Mouse (Mus musculus): Measurements from ENCODE around the gene Clic1. TPM values are rescaled to one million over a fixed set of nuclear protein-coding genes. Genes with fewer than 3 reads are reported as not detected.
"Not testable (repeated sequence)": the region's sequence is repeated elsewhere in the genome, so short reads cannot be mapped to it uniquely, and the experiment has no call there.

The Clic1 gene
- 23.8 and 24.7 TPM in 2 replicates for polyA plus RNA-seq (2014; fragmentation: Nextera tagmentation; extraction: Ambion mirVana)

GRCm38 (mm10) chr17:35049561-35050016, at the start of gene Clic1:
Clic1 (plus strand) TSS chr17:35049966.
- H3K4me1 ChIP-seq (replicated peaks; ENCODE audit: control insufficient read depth, insufficient read depth, low read length), result peaks cover 27% of the 10 kb centered on the region
- peak within 1 kb of the TSS; percentile 62 for H3K9ac ChIP-seq
- H3K9me3 ChIP-seq (ENCODE audit: control insufficient read depth, low read length), result no peaks in the 10 kb centered on the region
- H3K27ac ChIP-seq, result peak within 1 kb of the TSS; percentile 88
- WGBS, result 5% methylated on average over 11 of the region's 11 CpGs
- no peaks in the 10 kb centered on the region for H3K27me3 ChIP-seq (ENCODE audit: control insufficient read depth, insufficient read depth, low read length)
- DNase-seq (ENCODE audit: low spot score), result peak; percentile 65
- H3K4me3 ChIP-seq (replicated peaks; ENCODE audit: low read length), result peak within 1 kb of the TSS; percentile 39
- peak within 1 kb of the TSS; percentile 59 for H3K4me2 ChIP-seq (replicated peaks)
- H3K36me3 ChIP-seq (replicated peaks; ENCODE audit: control insufficient read depth, insufficient read depth), result 0 out of 2 replicates have a peak, but pooled peaks cover 10% of the 10 kb centered on the region
- ATAC-seq (ENCODE audit: low FRiP score), result peak; percentile 1; the same call in 1 of the 2 replicates

- Histone ChIP-seq H3K4me1 (replicated peaks; ENCODE audit: control insufficient read depth, insufficient read depth, low read length) (peaks cover 17% of the 10 kb centered on the region), H3K9me3 (ENCODE audit: control insufficient read depth, low read length) (no peaks in the 10 kb centered on the region), H3K36me3 (replicated peaks; ENCODE audit: control insufficient read depth, insufficient read depth) (peaks cover 18% of the 10 kb centered on the region), H3K27me3 (ENCODE audit: control insufficient read depth, insufficient read depth, low read length) (no peaks in the 10 kb centered on the region), H3K9ac (peak within 1 kb of the TSS; percentile 92), H3K27ac (peak within 1 kb of the TSS; percentile 96), H3K4me3 (replicated peaks; ENCODE audit: low read length) (peak within 1 kb of the TSS; percentile 92), H3K4me2 (replicated peaks) (peak within 1 kb of the TSS; percentile 100)
- under 1% methylated on average over 66 of the region's 83 CpGs for WGBS
- peak; percentile 81 for DNase-seq (ENCODE audit: low spot score)
- ATAC-seq (ENCODE audit: low FRiP score), result peak; percentile 88
Measured at GRCm38 (mm10) chr17:35000717-35001451, 48.9 kb upstream of the Clic1 start, which contains the start of gene Vars. Vars (plus strand) TSS chr17:35000987.

GRCm38 (mm10) chr17:35001452-35002152, 48.2 kb upstream of the Clic1 start:
- peaks cover 23% of the 10 kb centered on the region for H3K36me3 ChIP-seq (replicated peaks; ENCODE audit: control insufficient read depth, insufficient read depth)
- ATAC-seq (ENCODE audit: low FRiP score) (no peak; the same call in 1 of the 2 replicates), DNase-seq (ENCODE audit: low spot score) (peak; percentile 25)
- H3K9ac ChIP-seq, result peak overlapping the region; percentile 92
- peak overlapping the region; percentile 92 for H3K4me3 ChIP-seq (replicated peaks; ENCODE audit: low read length)
- H3K27ac ChIP-seq, result peak overlapping the region; percentile 96
- H3K9me3 ChIP-seq (ENCODE audit: control insufficient read depth, low read length), result no peaks in the 10 kb centered on the region
- under 1% methylated on average over 35 of the region's 35 CpGs for WGBS
- H3K4me2 ChIP-seq (replicated peaks), result peak overlapping the region; percentile 100
- peaks cover 17% of the 10 kb centered on the region for H3K4me1 ChIP-seq (replicated peaks; ENCODE audit: control insufficient read depth, insufficient read depth, low read length)
- no peaks in the 10 kb centered on the region for H3K27me3 ChIP-seq (ENCODE audit: control insufficient read depth, insufficient read depth, low read length)

GRCm38 (mm10) chr17:35002153-35002865, 47.5 kb upstream of the Clic1 start:
- no peak for ATAC-seq (ENCODE audit: low FRiP score)
- no peak for DNase-seq (ENCODE audit: low spot score)
- Histone ChIP-seq H3K27ac (no peak overlapping the region), H3K27me3 (ENCODE audit: control insufficient read depth, insufficient read depth, low read length) (no peaks in the 10 kb centered on the region), H3K36me3 (replicated peaks; ENCODE audit: control insufficient read depth, insufficient read depth) (peaks cover 30% of the 10 kb centered on the region), H3K4me3 (replicated peaks; ENCODE audit: low read length) (peak overlapping the region; percentile 92), H3K4me2 (replicated peaks) (peak overlapping the region; percentile 100), H3K9me3 (ENCODE audit: control insufficient read depth, low read length) (no peaks in the 10 kb centered on the region), H3K9ac (peak overlapping the region; percentile 92), H3K4me1 (replicated peaks; ENCODE audit: control insufficient read depth, insufficient read depth, low read length) (peaks cover 17% of the 10 kb centered on the region)
- 14% methylated on average over 12 of the region's 12 CpGs for WGBS

GRCm38 (mm10) chr17:35003022-35003838, 46.5 kb upstream of the Clic1 start:
- no peak overlapping the region for H3K4me3 ChIP-seq (replicated peaks; ENCODE audit: low read length)
- no peaks in the 10 kb centered on the region for H3K27me3 ChIP-seq (ENCODE audit: control insufficient read depth, insufficient read depth, low read length)
- peaks cover 39% of the 10 kb centered on the region for H3K36me3 ChIP-seq (replicated peaks; ENCODE audit: control insufficient read depth, insufficient read depth)
- no peaks in the 10 kb centered on the region for H3K9me3 ChIP-seq (ENCODE audit: control insufficient read depth, low read length)
- no peak for DNase-seq (ENCODE audit: low spot score)
- no peak for ATAC-seq (ENCODE audit: low FRiP score)
- H3K4me2 ChIP-seq (replicated peaks), result peak overlapping the region; percentile 100
- peak overlapping the region; percentile 92; the same call in 1 of the 2 replicates for H3K9ac ChIP-seq
- 72% methylated on average over 9 of the region's 9 CpGs for WGBS
- H3K4me1 ChIP-seq (replicated peaks; ENCODE audit: control insufficient read depth, insufficient read depth, low read length), result peaks cover 17% of the 10 kb centered on the region
- H3K27ac ChIP-seq, result no peak overlapping the region

- Histone ChIP-seq H3K4me3 (replicated peaks; ENCODE audit: low read length) (no peak overlapping the region), H3K4me1 (replicated peaks; ENCODE audit: control insufficient read depth, insufficient read depth, low read length) (peaks cover 17% of the 10 kb centered on the region), H3K9ac (no peak overlapping the region), H3K9me3 (ENCODE audit: control insufficient read depth, low read length) (no peaks in the 10 kb centered on the region), H3K27ac (no peak overlapping the region), H3K36me3 (replicated peaks; ENCODE audit: control insufficient read depth, insufficient read depth) (peaks cover 49% of the 10 kb centered on the region), H3K27me3 (ENCODE audit: control insufficient read depth, insufficient read depth, low read length) (no peaks in the 10 kb centered on the region), H3K4me2 (replicated peaks) (no peak overlapping the region)
- 96% methylated on average over 17 of the region's 17 CpGs for WGBS
- no peak for ATAC-seq (ENCODE audit: low FRiP score)
- no peak for DNase-seq (ENCODE audit: low spot score)
Measured at GRCm38 (mm10) chr17:35004075-35004717, 45.6 kb upstream of the Clic1 start.

GRCm38 (mm10) chr17:35005158-35005557, 44.6 kb upstream of the Clic1 start:
- WGBS, result 96% methylated on average over 10 of the region's 10 CpGs
- DNase-seq (ENCODE audit: low spot score) (no peak), ATAC-seq (ENCODE audit: low FRiP score) (no peak)
- Histone ChIP-seq H3K36me3 (replicated peaks; ENCODE audit: control insufficient read depth, insufficient read depth) (peaks cover 58% of the 10 kb centered on the region), H3K4me2 (replicated peaks) (no peak overlapping the region), H3K9me3 (ENCODE audit: control insufficient read depth, low read length) (no peaks in the 10 kb centered on the region), H3K27me3 (ENCODE audit: control insufficient read depth, insufficient read depth, low read length) (no peaks in the 10 kb centered on the region), H3K9ac (no peak overlapping the region), H3K4me3 (replicated peaks; ENCODE audit: low read length) (no peak overlapping the region), H3K4me1 (replicated peaks; ENCODE audit: control insufficient read depth, insufficient read depth, low read length) (peaks cover 17% of the 10 kb centered on the region), H3K27ac (no peak overlapping the region)

- H3K9ac ChIP-seq; H3K27ac ChIP-seq; ATAC-seq (ENCODE audit: low FRiP score); H3K4me2 ChIP-seq (replicated peaks); H3K4me3 ChIP-seq (replicated peaks; ENCODE audit: low read length); DNase-seq (ENCODE audit: low spot score); H3K27me3 ChIP-seq (ENCODE audit: control insufficient read depth, insufficient read depth, low read length); H3K9me3 ChIP-seq (ENCODE audit: control insufficient read depth, low read length): not testable (repeated sequence)
- peaks cover 17% of the 10 kb centered on the region for H3K4me1 ChIP-seq (replicated peaks; ENCODE audit: control insufficient read depth, insufficient read depth, low read length)
- H3K36me3 ChIP-seq (replicated peaks; ENCODE audit: control insufficient read depth, insufficient read depth), result peaks cover 66% of the 10 kb centered on the region
- 95% methylated on average over 4 of the region's 5 CpGs for WGBS
Measured at GRCm38 (mm10) chr17:35005902-35006301, 43.9 kb upstream of the Clic1 start.

Data from hindbrain, embryonic 14.5 days (tissue).